Mouse (Mus musculus) embryonic facial prominence, embryonic 12.5 days (tissue): ENCODE data around the gene Duox1. TPM values are rescaled to one million over a fixed set of nuclear protein-coding genes. Genes with fewer than 3 reads are reported as not detected.

ENCODE experiments used
- ATAC-seq: fragments of 200-750 bp; cut with Nextera tagmentation; 2 replicates; pipeline ENCODE4 v1.8.0; 2017; ENCODE audit not compliant: insufficient number of reproducible peaks, insufficient read depth, low FRiP score, low TSS enrichment
- H3K27ac ChIP-seq: fragments of 300-500 bp; sonication (generic); 2 replicates; pipeline ENCODE4 v1.5.1; 2016; ENCODE audit warnings: mild to moderate bottlenecking
- H3K27me3 ChIP-seq: fragments of 300-500 bp; sonication (generic); 2 replicates; pipeline ENCODE4 v1.6.1; 2016; ENCODE audit warnings: mild to moderate bottlenecking, moderate library complexity
- H3K36me3 ChIP-seq: fragments of 300-500 bp; sonication (generic); 2 replicates; pipeline ENCODE4 v1.6.1; 2016; ENCODE audit warnings: mild to moderate bottlenecking
- H3K4me1 ChIP-seq: fragments of 300-500 bp; sonication (generic); 2 replicates; pipeline ENCODE4 v1.6.1; 2016
- H3K4me2 ChIP-seq: fragments of 300-500 bp; sonication (generic); replicated peaks from 2 replicates; pipeline ENCODE4 v1.6.1; 2016; ENCODE audit warnings: mild to moderate bottlenecking, moderate library complexity
- H3K4me3 ChIP-seq: fragments of 300-500 bp; sonication (generic); 2 replicates; pipeline ENCODE4 v1.5.1; 2016; ENCODE audit warnings: mild to moderate bottlenecking
- H3K9ac ChIP-seq: fragments of 300-500 bp; sonication (generic); 2 replicates; pipeline ENCODE4 v1.6.1; 2016; ENCODE audit warnings: mild to moderate bottlenecking, moderate library complexity
- H3K9me3 ChIP-seq: fragments of 300-500 bp; sonication (generic); 2 replicates; pipeline ENCODE4 v1.6.1; 2016; ENCODE audit warnings: mild to moderate bottlenecking, moderate library complexity
- WGBS: fragments of 180-500 bp; shearing (Covaris S2); methylation state at CpG from one replicate; pipeline ENCODE4 v1.1.7; 2016; 5-methylcytosine and 5-hydroxymethylcytosine counted together
- polyA plus RNA-seq: library from polyadenylated mRNA; unstranded; fragments of >200 nt; fragmentation: Nextera tagmentation; extraction: Ambion mirVana; gene quantifications from 2 replicates; pipeline ENCODE4 v1.2.1, GENCODE M21; 2016

Duox1 gene
- polyA plus RNA-seq, 1 experiment from 2014 or later: 0.32 TPM

- H3K4me1 ChIP-seq: peaks cover 17% of the 10 kb centered on the region
- no peaks in the 10 kb centered on the region for H3K9me3 ChIP-seq
- H3K4me2 ChIP-seq: no peak overlapping the region
- no peak for ATAC-seq
- H3K36me3 ChIP-seq: peaks cover 22% of the 10 kb centered on the region
- H3K27me3 ChIP-seq: no peaks in the 10 kb centered on the region
- H3K4me3 ChIP-seq: no peak overlapping the region
- H3K9ac ChIP-seq: peak overlapping the region; percentile 8; the same call in 1 of the 2 replicates
- 42% methylated on average over 10 of the region's 10 CpGs for WGBS
- no peak overlapping the region for H3K27ac ChIP-seq
These were observed 46.6 kb downstream of the Duox1 start for GRCm38 (mm10) chr2:122361868-122362621.

- Histone ChIP-seq H3K4me2 (no peak overlapping the region), H3K9ac (no peak overlapping the region), H3K36me3 (peaks cover 15% of the 10 kb centered on the region), H3K27ac (no peak overlapping the region), H3K4me1 (peaks cover 25% of the 10 kb centered on the region), H3K9me3 (no peaks in the 10 kb centered on the region), H3K4me3 (no peak overlapping the region), H3K27me3 (no peaks in the 10 kb centered on the region)
- ATAC-seq: no peak
- WGBS: 88% methylated on average over 13 of the region's 13 CpGs
These were observed 47.4 kb downstream of the Duox1 start for GRCm38 (mm10) chr2:122362622-122363523.

GRCm38 (mm10) chr2:122364352-122364944, 49.0 kb downstream of the Duox1 start:
- H3K36me3 ChIP-seq: peaks cover 6% of the 10 kb centered on the region; the same call in 1 of the 2 replicates
- H3K4me1 ChIP-seq: peaks cover 28% of the 10 kb centered on the region
- no peaks in the 10 kb centered on the region for H3K9me3 ChIP-seq
- H3K4me2 ChIP-seq: no peak overlapping the region
- H3K4me3 ChIP-seq: no peak overlapping the region
- ATAC-seq: no peak
- no peak overlapping the region for H3K9ac ChIP-seq
- H3K27ac ChIP-seq: no peak overlapping the region
- H3K27me3 ChIP-seq: no peaks in the 10 kb centered on the region
- 90% methylated on average over 3 of the region's 3 CpGs for WGBS

GRCm38 (mm10) chr2:122365244-122365866, 49.9 kb downstream of the Duox1 start:
- Histone ChIP-seq H3K4me3 (no peak overlapping the region), H3K27ac (no peak overlapping the region), H3K4me1 (peaks cover 33% of the 10 kb centered on the region), H3K36me3 (peaks cover 6% of the 10 kb centered on the region; the same call in 1 of the 2 replicates), H3K9me3 (no peaks in the 10 kb centered on the region), H3K9ac (no peak overlapping the region), H3K4me2 (no peak overlapping the region), H3K27me3 (no peaks in the 10 kb centered on the region)
- ATAC-seq: no peak
- 86% methylated on average over 10 of the region's 10 CpGs for WGBS

GRCm38 (mm10) chr2:122366039-122366438, 50.6 kb downstream of the Duox1 start:
- no peak overlapping the region for H3K27ac ChIP-seq
- no peaks in the 10 kb centered on the region for H3K9me3 ChIP-seq
- H3K9ac ChIP-seq: 0 out of 2 replicates have a peak overlapping the region, but pooled peaks have one; percentile 90
- H3K27me3 ChIP-seq: no peaks in the 10 kb centered on the region
- H3K4me3 ChIP-seq: no peak overlapping the region
- peaks cover 33% of the 10 kb centered on the region for H3K4me1 ChIP-seq
- WGBS: 88% methylated on average over 3 of the region's 3 CpGs
- peaks cover 6% of the 10 kb centered on the region; the same call in 1 of the 2 replicates for H3K36me3 ChIP-seq
- peak overlapping the region; percentile 81 for H3K4me2 ChIP-seq
- no peak for ATAC-seq

- Histone ChIP-seq H3K4me3 (peak overlapping the region; percentile 94; the same call in 1 of the 2 replicates), H3K27me3 (no peaks in the 10 kb centered on the region), H3K27ac (no peak overlapping the region), H3K4me2 (peak overlapping the region; percentile 81), H3K9me3 (no peaks in the 10 kb centered on the region), H3K9ac (0 out of 2 replicates have a peak overlapping the region, but pooled peaks have one; percentile 90), H3K36me3 (peaks cover 6% of the 10 kb centered on the region; the same call in 1 of the 2 replicates), H3K4me1 (peaks cover 33% of the 10 kb centered on the region)
- ATAC-seq: no peak
- WGBS: 21% methylated on average over 5 of the region's 5 CpGs
These were observed 51.2 kb downstream of the Duox1 start for GRCm38 (mm10) chr2:122366706-122367105.

- no peaks in the 10 kb centered on the region for H3K9me3 ChIP-seq
- H3K27me3 ChIP-seq: no peaks in the 10 kb centered on the region
- peaks cover 29% of the 10 kb centered on the region for H3K4me1 ChIP-seq
- peak overlapping the region; percentile 94 for H3K4me3 ChIP-seq
- peak overlapping the region; percentile 81 for H3K4me2 ChIP-seq
- WGBS: 29% methylated on average over 4 of the region's 4 CpGs
- H3K27ac ChIP-seq: 0 out of 2 replicates have a peak overlapping the region, but pooled peaks have one; percentile 46
- peaks cover 6% of the 10 kb centered on the region; the same call in 1 of the 2 replicates for H3K36me3 ChIP-seq
- H3K9ac ChIP-seq: peak overlapping the region; percentile 90; the same call in 1 of the 2 replicates
- no peak for ATAC-seq
These were observed 51.7 kb downstream of the Duox1 start for GRCm38 (mm10) chr2:122367181-122367580.

GRCm38 (mm10) chr2:122367701-122368080, 52.2 kb downstream of the Duox1 start:
- WGBS: 8% methylated on average over 4 of the region's 4 CpGs
- peak overlapping the region; percentile 90 for H3K9ac ChIP-seq
- H3K9me3 ChIP-seq: no peaks in the 10 kb centered on the region
- H3K36me3 ChIP-seq: peaks cover 6% of the 10 kb centered on the region; the same call in 1 of the 2 replicates
- no peak for ATAC-seq
- peaks cover 28% of the 10 kb centered on the region for H3K4me1 ChIP-seq
- H3K27me3 ChIP-seq: no peaks in the 10 kb centered on the region
- peak overlapping the region; percentile 94 for H3K4me3 ChIP-seq
- H3K27ac ChIP-seq: peak overlapping the region; percentile 46; the same call in 1 of the 2 replicates
- H3K4me2 ChIP-seq: peak overlapping the region; percentile 81

GRCm38 (mm10) chr2:122368081-122368971, 52.9 kb downstream of the Duox1 start:
- Histone ChIP-seq H3K9ac (peak overlapping the region; percentile 90), H3K9me3 (no peaks in the 10 kb centered on the region), H3K36me3 (peaks cover 6% of the 10 kb centered on the region; the same call in 1 of the 2 replicates), H3K27ac (peak overlapping the region; percentile 46; the same call in 1 of the 2 replicates), H3K4me3 (peak overlapping the region; percentile 94), H3K4me1 (peaks cover 28% of the 10 kb centered on the region), H3K4me2 (peak overlapping the region; percentile 81), H3K27me3 (no peaks in the 10 kb centered on the region)
- ATAC-seq: peak; percentile 53
- WGBS: under 1% methylated on average over 34 of the region's 55 CpGs
